Mouse (Mus musculus): ENCODE measurements at regions not wholly inside any gene's neighbourhood (a gene's known extent, or its start where the extent isn't known, plus 50 kb on each side); places are given as distances from the start of the nearest gene placed in this dataset.

GRCm38 (mm10) chr16:86894333-86894732, 459.7 kb upstream of the N6amt1 start:
- WGBS = 56% methylated on average over 5 of the region's 5 CpGs
- Histone ChIP-seq H3K4me1 (ENCODE audit: control insufficient read depth, insufficient read depth, insufficient read length, low read length) (no peaks in the 10 kb centered on the region), H3K4me3 (ENCODE audit: low read depth, low read length) (no peak overlapping the region), H3K27me3 (ENCODE audit: control insufficient read depth, insufficient read depth, low read length) (no peaks in the 10 kb centered on the region), H3K27ac (ENCODE audit: insufficient read depth, low read depth, low read length) (no peak overlapping the region), H3K36me3 (ENCODE audit: control insufficient read depth, insufficient read depth, low read length) (no peaks in the 10 kb centered on the region)
- TF ChIP-seq CTCF (IDR thresholded peaks at IDR 0.05; ENCODE audit: extremely low read depth, insufficient read length, insufficient replicate concordance, low read depth, low read length) (no peak), POLR2A (IDR thresholded peaks at IDR 0.05; ENCODE audit: low read depth, low read length) (no peak)

DNA sequence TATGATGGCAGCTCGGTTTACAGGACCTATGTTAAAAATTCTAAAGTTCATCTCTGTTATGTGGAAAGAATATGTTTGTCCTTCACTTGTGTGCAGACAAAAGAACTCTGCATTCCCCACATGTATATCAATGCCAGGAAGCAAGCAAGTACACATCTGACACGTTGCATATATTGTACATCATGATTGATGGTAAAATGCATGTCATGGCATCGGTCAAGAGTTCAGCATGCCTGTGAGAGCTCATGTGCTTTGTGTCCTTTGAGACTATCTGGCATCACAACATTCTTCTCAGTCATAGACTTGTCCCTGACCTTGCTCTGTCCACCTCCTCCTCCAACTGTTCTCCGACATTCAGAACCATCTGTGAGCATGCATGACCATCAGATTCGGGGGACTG, 465.6 kb upstream of the N6amt1 start:
- TF ChIP-seq POLR2A (IDR thresholded peaks at IDR 0.05; ENCODE audit: low read depth, low read length) (no peak), CTCF (IDR thresholded peaks at IDR 0.05; ENCODE audit: extremely low read depth, insufficient read length, insufficient replicate concordance, low read depth, low read length) (no peak)
- H3K4me3 ChIP-seq (ENCODE audit: low read depth, low read length) = no peak overlapping the region
- H3K36me3 ChIP-seq (ENCODE audit: control insufficient read depth, insufficient read depth, low read length) = no peaks in the 10 kb centered on the region
- H3K27me3 ChIP-seq (ENCODE audit: control insufficient read depth, insufficient read depth, low read length) = no peaks in the 10 kb centered on the region
- no peaks in the 10 kb centered on the region for H3K4me1 ChIP-seq (ENCODE audit: control insufficient read depth, insufficient read depth, insufficient read length, low read length)
- 72% methylated on average over 5 of the region's 5 CpGs for WGBS
- H3K27ac ChIP-seq (ENCODE audit: insufficient read depth, low read depth, low read length) = no peak overlapping the region

DNA sequence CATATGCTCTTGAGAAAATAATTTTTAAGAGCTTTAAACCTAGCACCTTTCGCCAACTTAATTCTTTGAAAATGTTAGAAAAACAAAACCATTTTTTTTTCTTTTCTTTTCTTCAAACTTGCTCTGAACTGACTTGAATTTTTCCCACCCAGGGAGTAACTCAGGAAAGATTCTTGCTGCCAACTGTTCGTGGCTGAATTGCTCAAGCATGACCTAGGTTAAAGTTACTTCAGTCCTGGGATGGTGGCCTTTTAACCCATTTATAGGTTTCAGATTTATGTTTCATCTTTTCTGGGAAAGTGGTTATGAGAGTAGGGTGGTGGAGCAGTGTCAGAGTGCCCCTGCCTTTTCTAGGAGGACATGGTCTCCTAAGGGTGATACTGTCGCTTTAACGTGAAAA, 466.4 kb upstream of the N6amt1 start:
- no peaks in the 10 kb centered on the region for H3K36me3 ChIP-seq (ENCODE audit: control insufficient read depth, insufficient read depth, low read length)
- no peaks in the 10 kb centered on the region for H3K4me1 ChIP-seq (ENCODE audit: control insufficient read depth, insufficient read depth, insufficient read length, low read length)
- H3K27ac ChIP-seq (ENCODE audit: insufficient read depth, low read depth, low read length) = no peak overlapping the region
- TF ChIP-seq POLR2A (IDR thresholded peaks at IDR 0.05; ENCODE audit: low read depth, low read length) (no peak), CTCF (IDR thresholded peaks at IDR 0.05; ENCODE audit: extremely low read depth, insufficient read length, insufficient replicate concordance, low read depth, low read length) (no peak)
- 82% methylated on average over 4 of the region's 4 CpGs for WGBS
- no peak overlapping the region for H3K4me3 ChIP-seq (ENCODE audit: low read depth, low read length)
- H3K27me3 ChIP-seq (ENCODE audit: control insufficient read depth, insufficient read depth, low read length) = no peaks in the 10 kb centered on the region

GRCm38 (mm10) chr16:86883862-86884261, 470.1 kb upstream of the N6amt1 start:
- H3K4me1 ChIP-seq (ENCODE audit: control insufficient read depth, insufficient read depth, insufficient read length, low read length) = no peaks in the 10 kb centered on the region
- H3K4me3 ChIP-seq (ENCODE audit: low read depth, low read length) = no peak overlapping the region
- TF ChIP-seq CTCF (IDR thresholded peaks at IDR 0.05; ENCODE audit: extremely low read depth, insufficient read length, insufficient replicate concordance, low read depth, low read length) (no peak), POLR2A (IDR thresholded peaks at IDR 0.05; ENCODE audit: low read depth, low read length) (no peak)
- H3K36me3 ChIP-seq (ENCODE audit: control insufficient read depth, insufficient read depth, low read length) = no peaks in the 10 kb centered on the region
- H3K27me3 ChIP-seq (ENCODE audit: control insufficient read depth, insufficient read depth, low read length) = no peaks in the 10 kb centered on the region
- 62% methylated on average over 7 of the region's 7 CpGs for WGBS
- no peak overlapping the region for H3K27ac ChIP-seq (ENCODE audit: insufficient read depth, low read depth, low read length)

GRCm38 (mm10) chr16:86882529-86882928, 471.5 kb upstream of the N6amt1 start:
- TF ChIP-seq POLR2A (IDR thresholded peaks at IDR 0.05; ENCODE audit: low read depth, low read length) = no peak
- TF ChIP-seq CTCF (IDR thresholded peaks at IDR 0.05; ENCODE audit: extremely low read depth, insufficient read length, insufficient replicate concordance, low read depth, low read length) = no peak
- WGBS = 21% methylated on average over 6 of the region's 6 CpGs
- no peak overlapping the region for H3K27ac ChIP-seq (ENCODE audit: insufficient read depth, low read depth, low read length)
- H3K4me3 ChIP-seq (ENCODE audit: low read depth, low read length) = no peak overlapping the region
- no peaks in the 10 kb centered on the region for H3K27me3 ChIP-seq (ENCODE audit: control insufficient read depth, insufficient read depth, low read length)
- H3K36me3 ChIP-seq (ENCODE audit: control insufficient read depth, insufficient read depth, low read length) = no peaks in the 10 kb centered on the region
- H3K4me1 ChIP-seq (ENCODE audit: control insufficient read depth, insufficient read depth, insufficient read length, low read length) = no peaks in the 10 kb centered on the region

- 83% methylated on average over 5 of the region's 5 CpGs for WGBS
- TF ChIP-seq POLR2A (IDR thresholded peaks at IDR 0.05; ENCODE audit: low read depth, low read length) = no peak
- no peak for TF ChIP-seq CTCF (IDR thresholded peaks at IDR 0.05; ENCODE audit: extremely low read depth, insufficient read length, insufficient replicate concordance, low read depth, low read length)
- H3K27me3 ChIP-seq (ENCODE audit: control insufficient read depth, insufficient read depth, low read length) = no peaks in the 10 kb centered on the region
- H3K4me3 ChIP-seq (ENCODE audit: low read depth, low read length) = no peak overlapping the region
- H3K4me1 ChIP-seq (ENCODE audit: control insufficient read depth, insufficient read depth, insufficient read length, low read length) = no peaks in the 10 kb centered on the region
- H3K36me3 ChIP-seq (ENCODE audit: control insufficient read depth, insufficient read depth, low read length) = no peaks in the 10 kb centered on the region
- no peak overlapping the region for H3K27ac ChIP-seq (ENCODE audit: insufficient read depth, low read depth, low read length)
Measured at GRCm38 (mm10) chr16:86881583-86881982, 472.4 kb upstream of the N6amt1 start.

- Histone ChIP-seq H3K36me3 (ENCODE audit: control insufficient read depth, insufficient read depth, low read length) (no peaks in the 10 kb centered on the region), H3K4me1 (ENCODE audit: control insufficient read depth, insufficient read depth, insufficient read length, low read length) (0 out of 2 replicates have a peak, but pooled peaks cover under 1% of the 10 kb centered on the region), H3K27me3 (ENCODE audit: control insufficient read depth, insufficient read depth, low read length) (no peaks in the 10 kb centered on the region), H3K27ac (ENCODE audit: insufficient read depth, low read depth, low read length) (no peak overlapping the region), H3K4me3 (ENCODE audit: low read depth, low read length) (no peak overlapping the region)
- whole genome bisulfite sequencing = 80% methylated on average over 2 of the region's 2 CpGs
- no peak for TF ChIP-seq CTCF (IDR thresholded peaks at IDR 0.05; ENCODE audit: extremely low read depth, insufficient read length, insufficient replicate concordance, low read depth, low read length)
- TF ChIP-seq POLR2A (IDR thresholded peaks at IDR 0.05; ENCODE audit: low read depth, low read length) = no peak
Measured at GRCm38 (mm10) chr16:86860828-86861227, 493.2 kb upstream of the N6amt1 start.

GRCm38 (mm10) chr16:86855891-86856290, 498.1 kb upstream of the N6amt1 start:
- no peak overlapping the region for H3K4me3 ChIP-seq (ENCODE audit: low read depth, low read length)
- TF ChIP-seq POLR2A (IDR thresholded peaks at IDR 0.05; ENCODE audit: low read depth, low read length) = no peak
- no peak overlapping the region for H3K27ac ChIP-seq (ENCODE audit: insufficient read depth, low read depth, low read length)
- no peaks in the 10 kb centered on the region for H3K27me3 ChIP-seq (ENCODE audit: control insufficient read depth, insufficient read depth, low read length)
- WGBS = 26% methylated on average over 2 of the region's 2 CpGs
- 0 out of 2 replicates have a peak, but pooled peaks cover 3% of the 10 kb centered on the region for H3K4me1 ChIP-seq (ENCODE audit: control insufficient read depth, insufficient read depth, insufficient read length, low read length)
- no peaks in the 10 kb centered on the region for H3K36me3 ChIP-seq (ENCODE audit: control insufficient read depth, insufficient read depth, low read length)
